Mouse (Mus musculus) heart, embryonic 16.5 days (tissue): ENCODE data around the gene Dna2. TPM values are rescaled to one million over a fixed set of nuclear protein-coding genes. Genes with fewer than 3 reads are reported as not detected.

Experiments used
- ATAC-seq: fragments of 200-750 bp; cut with Nextera tagmentation; replicated peaks from 2 replicates; pipeline ENCODE4 v1.8.0; 2017; ENCODE audit warnings: moderate number of reproducible peaks; ENCODE audit not compliant: insufficient read depth, low FRiP score; ENCODE audit errors: extremely low read depth
- H3K27ac ChIP-seq: fragments of 300-500 bp; sonication (generic); 2 replicates; pipeline ENCODE4 v1.5.1; 2014; ENCODE audit warnings: mild to moderate bottlenecking, low read length, control low read depth, moderate library complexity
- H3K27me3 ChIP-seq: fragments of 300-500 bp; sonication (generic); 2 replicates; pipeline ENCODE4 v1.6.1; 2014; ENCODE audit warnings: low read length, mixed read lengths; ENCODE audit not compliant: control insufficient read depth, insufficient read depth
- H3K36me3 ChIP-seq: fragments of 300-500 bp; sonication (generic); 2 replicates; pipeline ENCODE4 v1.6.1; 2014; ENCODE audit not compliant: control insufficient read depth, insufficient read depth
- H3K4me1 ChIP-seq: fragments of 300-500 bp; sonication (generic); 2 replicates; pipeline ENCODE4 v1.6.1; 2014; ENCODE audit warnings: low read length, mixed read lengths; ENCODE audit not compliant: control insufficient read depth, insufficient read depth
- H3K4me2 ChIP-seq: fragments of 300-500 bp; sonication (generic); 2 replicates; pipeline ENCODE4 v1.6.1; 2014; ENCODE audit warnings: low read depth, mild to moderate bottlenecking, control low read depth, low read length
- H3K4me3 ChIP-seq: fragments of 300-500 bp; sonication (generic); 2 replicates; pipeline ENCODE4 v1.5.1; 2014; ENCODE audit warnings: mild to moderate bottlenecking, control low read depth, low read length
- H3K9ac ChIP-seq: fragments of 300-500 bp; sonication (generic); 2 replicates; pipeline ENCODE4 v1.6.1; 2014; ENCODE audit warnings: low read length, control low read depth
- H3K9me3 ChIP-seq: fragments of 300-500 bp; sonication (generic); replicated peaks from 2 replicates; pipeline ENCODE4 v1.6.1; 2016; ENCODE audit warnings: low read length; ENCODE audit not compliant: control insufficient read depth
- WGBS: fragments of 180-500 bp; shearing (Covaris S2); extraction: QIAGEN DNeasy Blood & Tissue Kit; methylation state at CpG from one replicate; pipeline ENCODE4 v1.1.7; 2014; 5-methylcytosine and 5-hydroxymethylcytosine counted together
- polyA plus RNA-seq: library from polyadenylated mRNA; unstranded; fragments of >200 nt; fragmentation: Nextera tagmentation; extraction: Ambion mirVana; gene quantifications from 2 replicates; pipeline ENCODE4 v1.2.1, GENCODE M21; 2015

Dna2 gene
- polyA plus RNA-seq, 1 experiment from 2014 or later, result 14.4 TPM

- Histone ChIP-seq H3K9ac (no peak overlapping the region), H3K4me3 (no peak overlapping the region), H3K9me3 (no peaks in the 10 kb centered on the region), H3K27ac (no peak overlapping the region), H3K4me2 (no peak overlapping the region), H3K36me3 (peaks cover 49% of the 10 kb centered on the region), H3K27me3 (no peaks in the 10 kb centered on the region), H3K4me1 (no peaks in the 10 kb centered on the region)
- 65% methylated on average over 9 of the region's 9 CpGs for WGBS
- ATAC-seq, result no peak
These were observed 53.8 kb downstream of the Dna2 start for GRCm38 (mm10) chr10:63000584-63000983.

GRCm38 (mm10) chr10:63003252-63003651, 56.4 kb downstream of the Dna2 start:
- H3K4me2 ChIP-seq, result no peak overlapping the region
- H3K9me3 ChIP-seq, result no peaks in the 10 kb centered on the region
- H3K4me3 ChIP-seq, result no peak overlapping the region
- no peak overlapping the region for H3K27ac ChIP-seq
- no peaks in the 10 kb centered on the region for H3K4me1 ChIP-seq
- no peak for ATAC-seq
- 61% methylated on average over 9 of the region's 9 CpGs for WGBS
- H3K36me3 ChIP-seq, result peaks cover 49% of the 10 kb centered on the region
- H3K27me3 ChIP-seq, result no peaks in the 10 kb centered on the region
- H3K9ac ChIP-seq, result no peak overlapping the region

GRCm38 (mm10) chr10:63004556-63004955, 57.7 kb downstream of the Dna2 start:
- peaks cover 51% of the 10 kb centered on the region for H3K36me3 ChIP-seq
- WGBS, result 86% methylated on average over 9 of the region's 9 CpGs

DNA sequence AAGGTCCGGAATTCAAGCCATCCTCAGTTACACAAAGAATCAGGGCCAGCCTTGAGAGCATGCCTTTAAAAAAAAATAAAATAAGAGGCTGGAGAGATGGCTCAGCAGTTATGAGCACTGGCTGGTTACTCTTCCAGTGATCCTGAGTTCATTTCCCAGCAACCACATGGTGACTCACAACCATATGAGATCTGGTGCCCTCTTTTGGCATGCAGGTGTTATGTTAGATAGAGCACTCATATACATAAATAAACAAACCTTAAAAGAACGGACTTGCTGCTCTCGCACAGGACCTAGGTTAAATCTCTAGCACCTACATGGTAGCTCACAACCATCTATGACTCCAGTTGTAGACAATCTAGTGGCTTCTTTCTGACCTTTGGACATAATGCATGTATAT, 61.4 kb downstream of the Dna2 start:
- Histone ChIP-seq H3K9me3 (no peaks in the 10 kb centered on the region), H3K36me3 (peaks cover 53% of the 10 kb centered on the region), H3K4me2 (no peak overlapping the region), H3K9ac (no peak overlapping the region), H3K27ac (no peak overlapping the region), H3K27me3 (no peaks in the 10 kb centered on the region), H3K4me3 (no peak overlapping the region), H3K4me1 (no peaks in the 10 kb centered on the region)
- WGBS, result 66% methylated on average over 3 of the region's 3 CpGs
- no peak for ATAC-seq

More at GRCm38 (mm10) chr10:63004556-63004955, 57.7 kb downstream of the Dna2 start:
- no peaks in the 10 kb centered on the region for H3K4me1 ChIP-seq
- no peaks in the 10 kb centered on the region for H3K9me3 ChIP-seq
- no peak overlapping the region for H3K27ac ChIP-seq
- no peak overlapping the region for H3K4me2 ChIP-seq
- H3K4me3 ChIP-seq, result no peak overlapping the region
- ATAC-seq, result no peak
- no peaks in the 10 kb centered on the region for H3K27me3 ChIP-seq
- H3K9ac ChIP-seq, result no peak overlapping the region

GRCm38 (mm10) chr10:63010268-63010667, 63.4 kb downstream of the Dna2 start:
- no peak overlapping the region for H3K27ac ChIP-seq
- H3K27me3 ChIP-seq, result no peaks in the 10 kb centered on the region
- no peaks in the 10 kb centered on the region for H3K9me3 ChIP-seq
- no peak overlapping the region for H3K4me2 ChIP-seq
- no peak for ATAC-seq
- no peaks in the 10 kb centered on the region for H3K4me1 ChIP-seq
- H3K4me3 ChIP-seq, result no peak overlapping the region
- H3K9ac ChIP-seq, result no peak overlapping the region
- WGBS, result 83% methylated on average over 4 of the region's 4 CpGs
- H3K36me3 ChIP-seq, result peaks cover 55% of the 10 kb centered on the region

GRCm38 (mm10) chr10:63011556-63011955, 64.7 kb downstream of the Dna2 start:
- no peaks in the 10 kb centered on the region for H3K9me3 ChIP-seq
- no peaks in the 10 kb centered on the region for H3K27me3 ChIP-seq
- H3K9ac ChIP-seq, result no peak overlapping the region
- no peak overlapping the region for H3K27ac ChIP-seq
- no peak overlapping the region for H3K4me2 ChIP-seq
- peaks cover 59% of the 10 kb centered on the region for H3K36me3 ChIP-seq
- no peaks in the 10 kb centered on the region for H3K4me1 ChIP-seq
- ATAC-seq, result no peak
- WGBS, result 89% methylated on average over 6 of the region's 6 CpGs
- H3K4me3 ChIP-seq, result no peak overlapping the region

GRCm38 (mm10) chr10:63013476-63013875, 66.7 kb downstream of the Dna2 start:
- Histone ChIP-seq H3K9me3 (no peaks in the 10 kb centered on the region), H3K4me2 (no peak overlapping the region), H3K9ac (no peak overlapping the region), H3K36me3 (peaks cover 57% of the 10 kb centered on the region), H3K27me3 (no peaks in the 10 kb centered on the region), H3K27ac (no peak overlapping the region), H3K4me1 (no peaks in the 10 kb centered on the region), H3K4me3 (no peak overlapping the region)
- ATAC-seq, result no peak
- WGBS, result 61% methylated on average over 3 of the region's 3 CpGs

DNA sequence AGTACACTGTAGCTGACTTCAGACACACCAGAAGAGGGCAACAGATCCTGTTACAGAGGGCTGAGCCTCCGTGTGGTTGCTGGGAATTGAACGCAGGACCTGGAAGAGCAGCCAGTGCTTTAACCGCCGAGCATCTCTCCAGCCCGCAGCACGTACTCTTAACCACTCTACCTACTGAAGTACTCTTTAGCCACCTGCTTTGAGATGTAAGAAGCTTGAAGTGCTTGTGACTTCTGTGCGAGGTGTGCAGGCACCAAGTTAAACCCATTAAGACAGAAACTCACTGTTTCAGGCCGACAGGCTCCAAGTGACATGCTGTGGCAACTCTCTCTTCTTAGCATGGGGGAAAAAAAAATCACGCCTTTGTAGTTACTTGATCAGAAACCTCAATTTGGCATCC, 67.3 kb downstream of the Dna2 start:
- Histone ChIP-seq H3K4me1 (peaks cover 3% of the 10 kb centered on the region; the same call in 1 of the 2 replicates), H3K9me3 (no peaks in the 10 kb centered on the region), H3K4me3 (no peak overlapping the region), H3K27me3 (no peaks in the 10 kb centered on the region), H3K4me2 (no peak overlapping the region), H3K27ac (no peak overlapping the region), H3K36me3 (peaks cover 54% of the 10 kb centered on the region), H3K9ac (no peak overlapping the region)
- no peak for ATAC-seq
- 89% methylated on average over 9 of the region's 9 CpGs for WGBS

- 87% methylated on average over 6 of the region's 6 CpGs for WGBS
- ATAC-seq, result no peak
- H3K9me3 ChIP-seq, result no peaks in the 10 kb centered on the region
These were observed 72.5 kb downstream of the Dna2 start for GRCm38 (mm10) chr10:63019304-63019703.

More at GRCm38 (mm10) chr10:63019304-63019703, 72.5 kb downstream of the Dna2 start:
- no peak overlapping the region for H3K4me2 ChIP-seq
- H3K4me3 ChIP-seq, result no peak overlapping the region
- H3K27ac ChIP-seq, result no peak overlapping the region
- H3K4me1 ChIP-seq, result peaks cover 19% of the 10 kb centered on the region
- no peaks in the 10 kb centered on the region for H3K27me3 ChIP-seq
- no peak overlapping the region for H3K9ac ChIP-seq
- peaks cover 20% of the 10 kb centered on the region for H3K36me3 ChIP-seq
